Mouse (Mus musculus): ENCODE measurements around the gene 1700092M07Rik. TPM values are rescaled to one million over a fixed set of nuclear protein-coding genes. Genes with fewer than 3 reads are reported as not detected.
A peak's percentile ranks its signal among the peaks of the same experiment; 100 is the strongest.

1700092M07Rik gene
- polyA plus RNA-seq, 1 experiment from 2014 or later = 1.7 TPM

DNA sequence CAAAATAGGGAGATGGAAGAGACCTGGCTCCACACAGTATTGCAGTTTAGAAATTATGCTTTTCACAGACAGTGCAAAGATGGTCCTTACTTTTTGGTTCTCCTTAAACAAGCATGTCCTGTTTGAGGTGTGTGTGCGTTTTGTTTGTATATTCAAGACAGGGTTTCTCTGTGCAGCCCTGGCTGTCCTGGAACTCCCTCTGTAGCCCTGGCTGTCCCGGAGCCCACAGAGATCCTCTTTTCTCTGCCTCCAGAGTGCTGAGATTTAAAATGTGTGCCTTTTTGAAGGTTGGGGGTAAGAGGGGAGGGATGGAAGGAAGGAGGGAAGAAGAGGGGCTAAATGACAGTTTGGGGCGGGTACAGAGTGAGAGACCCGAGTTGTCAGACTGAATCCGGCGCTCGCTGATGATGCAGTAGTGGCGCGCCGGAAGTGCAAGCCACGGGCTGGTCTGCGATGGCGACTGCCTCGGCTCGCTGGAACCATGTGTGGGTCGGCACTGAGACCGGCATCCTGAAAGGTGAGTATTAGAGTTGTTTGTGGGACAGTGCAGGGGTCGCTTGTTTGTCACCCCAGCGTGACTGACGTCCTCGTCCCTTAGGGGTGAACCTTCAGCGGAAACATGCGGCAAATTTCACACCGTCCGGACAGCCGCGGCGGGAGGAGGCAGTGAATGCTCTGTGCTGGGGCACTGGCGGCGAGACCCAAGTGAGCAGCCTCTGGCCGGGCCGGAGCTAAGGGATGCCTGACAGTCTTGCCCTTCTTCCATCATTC lies 4.9 kb upstream of the 1700092M07Rik start, which contains the start of gene Wdr74:
TSS of gene Wdr74 (plus strand) at position 439 of the 771 bp plus-strand sequence.
- Histone ChIP-seq H3K9ac (peak within 1 kb of the TSS; percentile 69), H3K4me3 (peak within 1 kb of the TSS; percentile 84), H3K4me2 (peak within 1 kb of the TSS; percentile 69), H3K27ac (peak within 1 kb of the TSS; percentile 47), H3K4me1 (peaks cover 21% of the 10 kb centered on the region), H3K27me3 (no peaks in the 10 kb centered on the region), H3K9me3 (no peaks in the 10 kb centered on the region), H3K36me3 (peaks cover 31% of the 10 kb centered on the region)
- ATAC-seq (ENCODE audit: insufficient number of reproducible peaks, low FRiP score, low TSS enrichment, low read depth) = peak; percentile 90
- WGBS = under 1% methylated on average over 32 of the region's 32 CpGs

DNA sequence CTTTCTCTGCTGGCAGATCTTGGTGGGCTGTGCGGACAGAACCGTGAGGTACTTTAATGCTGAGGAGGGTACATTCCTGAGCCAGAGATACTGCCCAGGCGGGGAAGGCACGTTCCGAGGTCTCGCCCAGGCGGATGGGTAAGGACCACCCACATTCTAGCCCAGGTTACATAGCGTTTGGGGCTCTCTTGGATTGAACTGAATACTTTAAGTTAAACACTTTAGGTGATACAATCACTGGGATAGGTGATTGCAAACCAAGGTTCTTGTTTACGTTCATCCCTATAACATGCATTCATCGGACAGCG lies 4.4 kb upstream of the 1700092M07Rik start:
- H3K4me1 ChIP-seq = peaks cover 27% of the 10 kb centered on the region
- H3K4me2 ChIP-seq = peak overlapping the region; percentile 69
- WGBS = 2% methylated on average over 11 of the region's 11 CpGs
- peaks cover 33% of the 10 kb centered on the region for H3K36me3 ChIP-seq
- H3K9ac ChIP-seq = peak overlapping the region; percentile 69
- no peaks in the 10 kb centered on the region for H3K27me3 ChIP-seq
- no peaks in the 10 kb centered on the region for H3K9me3 ChIP-seq
- H3K4me3 ChIP-seq = peak overlapping the region; percentile 84
- ATAC-seq (ENCODE audit: insufficient number of reproducible peaks, low FRiP score, low TSS enrichment, low read depth) = no peak
- peak overlapping the region; percentile 47 for H3K27ac ChIP-seq

DNA sequence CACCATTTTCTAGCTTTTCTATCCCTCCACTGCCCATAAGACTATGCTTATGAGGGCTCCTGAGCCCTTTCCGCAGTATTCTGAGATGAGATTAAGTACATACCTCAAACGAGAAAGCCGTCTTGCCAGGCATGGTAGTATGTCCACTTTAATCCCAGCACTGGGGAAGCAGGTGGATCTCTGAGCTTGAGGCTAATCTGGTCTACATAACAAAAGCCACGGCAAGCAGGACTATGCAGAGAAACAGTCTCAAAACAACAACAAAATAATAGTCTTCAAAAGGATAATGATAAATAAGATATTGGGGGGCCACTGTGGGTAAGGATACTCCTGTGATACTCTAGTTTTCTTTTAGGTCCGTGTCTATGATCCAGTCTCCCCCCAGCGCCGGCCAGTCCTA lies 1.6 kb upstream of the 1700092M07Rik start:
- H3K36me3 ChIP-seq = peaks cover 47% of the 10 kb centered on the region
- no peak overlapping the region for H3K27ac ChIP-seq
- H3K9me3 ChIP-seq = no peaks in the 10 kb centered on the region
- H3K4me1 ChIP-seq = peaks cover 40% of the 10 kb centered on the region
- no peak overlapping the region for H3K9ac ChIP-seq
- 92% methylated on average over 7 of the region's 7 CpGs for WGBS
- no peak overlapping the region for H3K4me3 ChIP-seq
- no peaks in the 10 kb centered on the region for H3K27me3 ChIP-seq
- no peak overlapping the region for H3K4me2 ChIP-seq
- no peak for ATAC-seq (ENCODE audit: insufficient number of reproducible peaks, low FRiP score, low TSS enrichment, low read depth)

DNA sequence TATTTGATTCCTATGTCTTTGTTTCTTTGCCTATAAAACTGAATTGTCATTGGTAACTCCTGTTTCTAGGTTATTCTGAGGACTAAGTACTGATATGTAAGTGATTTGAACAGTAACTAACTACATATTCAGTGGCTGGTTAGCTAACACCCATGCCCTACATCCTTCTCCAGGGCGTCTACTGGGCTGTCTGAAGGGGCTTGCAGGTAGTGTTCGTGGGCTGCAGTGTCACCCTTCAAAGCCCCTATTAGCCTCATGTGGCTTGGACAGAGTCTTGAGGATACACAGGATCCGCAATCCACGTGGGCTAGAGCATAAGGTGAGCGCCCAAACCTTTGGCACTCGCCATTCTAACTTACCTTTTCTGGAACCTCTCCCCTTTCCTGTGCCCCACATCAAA lies 872 bp upstream of the 1700092M07Rik start:
- Histone ChIP-seq H3K4me1 (peaks cover 40% of the 10 kb centered on the region), H3K27me3 (no peaks in the 10 kb centered on the region), H3K4me3 (no peak overlapping the region), H3K4me2 (no peak overlapping the region), H3K9ac (no peak overlapping the region), H3K36me3 (peaks cover 53% of the 10 kb centered on the region), H3K9me3 (no peaks in the 10 kb centered on the region), H3K27ac (no peak overlapping the region)
- WGBS = 95% methylated on average over 6 of the region's 6 CpGs
- no peak for ATAC-seq (ENCODE audit: insufficient number of reproducible peaks, low FRiP score, low TSS enrichment, low read depth)

DNA sequence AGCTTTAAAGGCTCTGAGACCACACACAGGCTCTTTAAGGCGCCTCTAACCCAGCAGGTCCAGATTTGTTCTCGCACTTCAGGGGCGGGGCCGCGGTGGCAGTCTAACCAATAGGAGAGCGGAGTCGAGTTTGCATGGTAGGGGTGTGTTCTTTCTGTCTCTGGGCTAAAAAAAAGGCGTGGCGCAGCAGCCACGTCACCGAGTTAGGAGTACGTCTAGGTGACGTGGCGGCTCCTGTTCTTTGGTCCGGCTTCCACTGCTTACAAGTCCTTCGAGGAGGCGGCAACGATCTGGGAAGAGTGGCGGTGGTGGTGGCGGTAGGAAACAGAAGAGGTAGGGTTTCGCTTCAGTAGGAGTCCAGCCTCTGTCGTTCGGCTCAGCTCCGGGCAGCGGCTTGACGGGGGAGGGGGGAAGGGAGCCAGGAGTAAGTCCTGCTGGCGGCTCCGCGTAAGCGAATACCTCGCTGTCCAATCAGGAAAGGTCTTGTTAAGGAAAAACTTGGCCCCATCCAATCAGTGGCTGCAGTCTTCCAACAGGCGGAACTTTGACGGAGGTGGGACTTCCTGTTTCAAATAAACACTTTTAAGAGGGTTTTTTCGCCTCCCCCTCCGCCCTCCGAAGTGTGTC lies 838 bp downstream of the 1700092M07Rik start, which contains the start of gene Stx5a:
TSS of gene Stx5a (plus strand) at position 171 of the 627 bp plus-strand sequence.
- H3K4me1 ChIP-seq = peaks cover 34% of the 10 kb centered on the region
- peak within 1 kb of the TSS; percentile 99 for H3K27ac ChIP-seq
- under 1% methylated on average over 36 of the region's 36 CpGs for WGBS
- no peaks in the 10 kb centered on the region for H3K27me3 ChIP-seq
- ATAC-seq (ENCODE audit: insufficient number of reproducible peaks, low FRiP score, low TSS enrichment, low read depth) = peak; percentile 96
- H3K36me3 ChIP-seq = peaks cover 70% of the 10 kb centered on the region
- H3K9me3 ChIP-seq = no peaks in the 10 kb centered on the region
- peak within 1 kb of the TSS; percentile 71 for H3K4me2 ChIP-seq
- peak within 1 kb of the TSS; percentile 90 for H3K9ac ChIP-seq
- H3K4me3 ChIP-seq = peak within 1 kb of the TSS; percentile 88

DNA sequence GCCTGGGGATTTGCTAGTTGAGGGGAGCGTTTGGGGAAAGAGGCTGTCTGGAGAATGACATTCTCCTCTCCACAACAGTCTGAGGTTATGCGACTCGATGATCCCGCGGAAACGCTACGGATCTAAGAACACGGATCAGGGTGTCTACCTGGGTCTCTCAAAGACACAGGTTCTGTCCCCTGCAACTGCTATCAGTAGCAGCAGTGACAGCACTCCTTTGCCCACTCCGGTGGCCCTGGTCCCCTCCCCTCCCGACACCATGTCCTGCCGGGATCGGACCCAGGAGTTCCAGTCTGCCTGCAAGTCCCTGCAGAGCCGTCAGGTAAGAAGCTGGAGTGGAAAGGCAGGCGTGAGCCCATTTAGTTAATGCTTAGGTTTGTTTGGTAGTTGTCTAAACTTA lies 1.7 kb downstream of the 1700092M07Rik start:
- Histone ChIP-seq H3K36me3 (peaks cover 78% of the 10 kb centered on the region), H3K27ac (peak overlapping the region; percentile 99), H3K4me3 (peak overlapping the region; percentile 88), H3K27me3 (no peaks in the 10 kb centered on the region), H3K4me1 (peaks cover 28% of the 10 kb centered on the region), H3K9me3 (no peaks in the 10 kb centered on the region), H3K9ac (peak overlapping the region; percentile 90), H3K4me2 (peak overlapping the region; percentile 71)
- 18% methylated on average over 14 of the region's 14 CpGs for WGBS
- no peak for ATAC-seq (ENCODE audit: insufficient number of reproducible peaks, low FRiP score, low TSS enrichment, low read depth)

DNA sequence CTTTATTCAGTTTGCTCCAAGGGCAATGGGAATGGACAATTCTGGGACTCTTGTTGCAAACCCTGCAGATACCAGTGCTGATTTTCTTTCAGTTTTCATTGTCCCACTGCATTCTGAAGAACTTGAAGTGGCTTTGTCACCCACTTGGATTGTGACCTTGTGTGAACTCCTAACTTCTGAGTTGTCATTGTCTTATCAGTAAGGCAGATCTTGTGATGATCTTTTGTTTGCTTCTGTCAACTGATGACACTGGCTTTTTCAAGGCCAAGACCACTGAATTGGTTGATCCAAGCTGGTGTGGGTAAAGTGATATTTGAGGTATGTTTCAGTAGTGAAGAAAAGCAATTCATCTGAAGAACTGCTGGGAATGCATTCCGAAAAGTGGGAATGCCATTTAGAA lies 4.9 kb downstream of the 1700092M07Rik start:
- Histone ChIP-seq H3K4me2 (no peak overlapping the region), H3K36me3 (peaks cover 81% of the 10 kb centered on the region), H3K4me1 (peaks cover 21% of the 10 kb centered on the region), H3K27ac (no peak overlapping the region), H3K9ac (no peak overlapping the region), H3K9me3 (no peaks in the 10 kb centered on the region), H3K4me3 (no peak overlapping the region), H3K27me3 (no peaks in the 10 kb centered on the region)
- no peak for ATAC-seq (ENCODE audit: insufficient number of reproducible peaks, low FRiP score, low TSS enrichment, low read depth)
- 95% methylated on average over 1 of the region's 1 CpGs for WGBS

DNA sequence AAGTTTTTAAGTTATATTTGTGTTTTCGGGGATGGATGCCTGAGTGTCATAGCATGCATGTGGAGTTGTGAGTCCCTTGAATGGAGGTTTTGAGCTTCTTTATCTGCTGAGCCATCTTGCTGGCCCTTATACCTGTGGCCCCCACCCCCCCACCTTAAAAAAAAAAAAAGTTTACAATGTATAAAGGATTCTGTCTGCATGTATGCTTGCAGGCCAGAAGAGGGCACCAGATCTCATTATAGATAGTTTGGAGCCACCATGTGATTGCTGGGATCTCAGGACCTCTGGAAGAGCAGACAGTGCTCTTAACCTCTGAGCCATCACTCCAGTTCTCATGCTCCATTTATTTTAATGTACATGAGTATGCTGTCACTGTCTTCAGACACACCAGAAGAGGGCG lies 6.8 kb downstream of the 1700092M07Rik start:
- Histone ChIP-seq H3K9me3 (no peaks in the 10 kb centered on the region), H3K4me3 (no peak overlapping the region), H3K36me3 (peaks cover 96% of the 10 kb centered on the region), H3K27ac (no peak overlapping the region), H3K4me1 (peaks cover 13% of the 10 kb centered on the region), H3K4me2 (no peak overlapping the region), H3K9ac (no peak overlapping the region), H3K27me3 (no peaks in the 10 kb centered on the region)
- no peak for ATAC-seq (ENCODE audit: insufficient number of reproducible peaks, low FRiP score, low TSS enrichment, low read depth)
- WGBS = 78% methylated on average over 2 of the region's 2 CpGs

DNA sequence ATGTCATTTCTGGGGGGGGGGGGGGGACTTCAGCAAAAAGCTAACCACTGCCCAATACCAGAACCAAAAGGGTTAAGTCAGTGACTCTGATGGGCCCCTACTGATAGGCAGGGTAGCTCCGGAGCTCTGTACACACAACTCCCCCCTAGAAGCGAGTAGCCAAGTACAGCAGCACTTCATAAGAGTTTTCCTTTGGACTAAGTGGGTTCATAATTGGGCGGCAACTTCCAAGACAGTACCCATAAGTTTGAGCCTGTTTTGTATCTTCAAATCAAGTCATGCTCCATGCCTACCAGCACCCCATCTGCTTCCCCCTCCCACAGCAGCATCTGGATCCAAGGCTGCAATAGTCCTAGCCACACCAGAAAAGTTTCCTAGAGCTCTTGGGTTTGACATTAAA lies 15.1 kb downstream of the 1700092M07Rik start:
- peaks cover 19% of the 10 kb centered on the region for H3K4me1 ChIP-seq
- peak overlapping the region; percentile 43; the same call in 1 of the 2 replicates for H3K27ac ChIP-seq
- H3K36me3 ChIP-seq = peaks cover 45% of the 10 kb centered on the region
- no peaks in the 10 kb centered on the region for H3K27me3 ChIP-seq
- peak overlapping the region; percentile 54; the same call in 1 of the 2 replicates for H3K4me2 ChIP-seq
- no peak for ATAC-seq (ENCODE audit: insufficient number of reproducible peaks, low FRiP score, low TSS enrichment, low read depth)
- H3K4me3 ChIP-seq = peak overlapping the region; percentile 93; the same call in 1 of the 2 replicates
- H3K9me3 ChIP-seq = no peaks in the 10 kb centered on the region
- no peak overlapping the region for H3K9ac ChIP-seq
- 73% methylated on average over 3 of the region's 3 CpGs for WGBS

DNA sequence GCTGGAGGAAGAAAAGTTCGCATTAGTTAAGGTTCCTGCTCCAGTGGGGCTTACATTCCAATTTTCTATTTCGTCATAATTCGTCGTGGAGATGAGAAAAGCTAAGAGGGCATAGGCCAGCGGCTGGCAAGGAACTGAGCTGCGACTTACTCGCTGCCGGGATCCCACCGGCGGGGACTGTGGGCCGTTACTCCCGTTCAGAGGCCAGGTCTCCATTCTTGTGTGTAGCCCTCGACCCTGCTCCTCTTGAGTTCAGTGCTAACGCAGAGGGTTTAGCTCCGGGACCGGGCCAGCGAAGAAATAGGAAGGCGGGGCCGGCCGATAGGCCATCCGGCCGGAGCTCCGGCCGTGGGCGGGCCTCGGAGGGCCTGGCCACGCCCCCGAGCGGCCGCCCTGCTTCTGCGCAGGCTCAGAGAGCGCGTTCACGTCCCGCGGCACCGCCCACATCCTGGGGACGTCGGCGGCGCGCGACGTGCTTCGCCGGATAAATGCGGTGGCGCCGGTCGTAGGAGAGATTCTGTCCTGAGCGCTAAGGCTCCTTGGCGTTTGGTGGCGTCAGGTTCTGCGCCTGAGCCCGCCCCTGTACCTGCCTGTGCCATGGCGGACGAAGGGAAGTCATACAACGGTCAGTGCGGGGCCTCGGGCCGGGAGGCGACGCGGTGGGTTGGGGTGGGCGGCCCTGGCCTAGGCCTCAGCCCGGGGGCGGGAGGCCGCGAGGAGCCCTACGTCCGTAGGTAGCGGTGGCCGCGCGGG lies 16.3 kb downstream of the 1700092M07Rik start, which contains the start of gene Nxf1:
TSS of gene Nxf1 (plus strand) at position 439 of the 753 bp plus-strand sequence.
- peak; percentile 91 for ATAC-seq (ENCODE audit: insufficient number of reproducible peaks, low FRiP score, low TSS enrichment, low read depth)
- peak within 1 kb of the TSS; percentile 93 for H3K4me3 ChIP-seq
- peak within 1 kb of the TSS; percentile 88 for H3K9ac ChIP-seq

DNA sequence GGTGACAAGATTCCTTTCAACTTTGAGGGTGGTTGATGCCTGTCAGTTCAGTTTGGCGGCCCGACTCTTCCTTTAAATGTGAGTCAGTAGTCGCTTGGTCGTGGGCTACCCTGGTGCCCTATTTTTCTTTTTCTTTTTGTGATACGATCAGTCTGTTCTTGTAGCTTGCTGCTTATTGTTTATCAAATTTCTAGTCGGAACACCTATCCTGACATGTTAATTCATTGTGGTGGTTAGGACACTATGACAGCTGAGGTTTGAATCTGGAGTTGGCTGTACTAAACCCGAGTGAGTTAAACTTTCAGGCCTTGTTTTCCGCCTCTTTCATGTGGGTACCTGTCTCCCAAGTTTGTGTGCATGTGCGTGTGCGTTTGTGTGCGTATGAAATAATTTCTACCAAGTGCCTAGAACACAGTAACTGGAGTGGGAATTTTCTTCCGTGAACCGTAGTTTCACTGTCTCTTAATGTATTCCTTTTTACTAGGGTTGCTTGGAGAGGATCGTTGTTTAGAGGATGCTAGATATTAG lies 17.0 kb downstream of the 1700092M07Rik start:
- peak overlapping the region; percentile 54 for H3K4me2 ChIP-seq
- 3% methylated on average over 14 of the region's 14 CpGs for WGBS
- no peaks in the 10 kb centered on the region for H3K9me3 ChIP-seq
- no peak for ATAC-seq (ENCODE audit: insufficient number of reproducible peaks, low FRiP score, low TSS enrichment, low read depth)
- H3K27me3 ChIP-seq = no peaks in the 10 kb centered on the region
- peak overlapping the region; percentile 93 for H3K4me3 ChIP-seq
- peaks cover 32% of the 10 kb centered on the region for H3K36me3 ChIP-seq
- H3K27ac ChIP-seq = peak overlapping the region; percentile 90
- peak overlapping the region; percentile 88 for H3K9ac ChIP-seq
- H3K4me1 ChIP-seq = peaks cover 19% of the 10 kb centered on the region

More for the DNA sequence above, 16.3 kb downstream of the 1700092M07Rik start, which contains the start of gene Nxf1:
- H3K4me1 ChIP-seq = peaks cover 19% of the 10 kb centered on the region
- peak within 1 kb of the TSS; percentile 54 for H3K4me2 ChIP-seq
- peaks cover 34% of the 10 kb centered on the region for H3K36me3 ChIP-seq
- H3K27ac ChIP-seq = peak within 1 kb of the TSS; percentile 90
- under 1% methylated on average over 75 of the region's 75 CpGs for WGBS
- no peaks in the 10 kb centered on the region for H3K9me3 ChIP-seq
- no peaks in the 10 kb centered on the region for H3K27me3 ChIP-seq

All from limb, embryonic 15.5 days (tissue).